Mouse (Mus musculus) forebrain, embryonic 14.5 days (tissue): ENCODE measurements around the gene Gm6309. TPM values are rescaled to one million over a fixed set of nuclear protein-coding genes. Genes with fewer than 3 reads are reported as not detected.

Experiments used
- polyA plus RNA-seq: library from polyadenylated mRNA; unstranded; fragments of >200 nt; fragmentation: Nextera tagmentation; extraction: Ambion mirVana; gene quantifications from 2 replicates; pipeline ENCODE4 v1.2.1, GENCODE M21; 2014

Gene Gm6309
- polyA plus RNA-seq, 1 experiment from 2014 or later, result not detected

Other genes with a start within 250 kb of the Gm6309 start
- not detected in 2 replicates for gene Cyp3a25, start 161.1 kb downstream of the Gm6309 start, polyA plus RNA-seq
- not detected in 2 replicates for gene Cyp3a59, start 91.5 kb downstream of the Gm6309 start, polyA plus RNA-seq
- not detected in 2 replicates for gene Gm5565, start 10.2 kb downstream of the Gm6309 start, polyA plus RNA-seq
- not detected in 2 replicates for gene 1700001J03Rik, start 14.6 kb upstream of the Gm6309 start, polyA plus RNA-seq
- gene Rnf6, start 50.8 kb upstream of the Gm6309 start, polyA plus RNA-seq, result 18.9 and 22.8 TPM in 2 replicates
- 15.9 and 18.9 TPM in 2 replicates for gene Cdk8, start 60.5 kb upstream of the Gm6309 start, polyA plus RNA-seq
- gene Wasf3, start 214.3 kb upstream of the Gm6309 start, polyA plus RNA-seq, result 5.3 and 6.1 TPM in 2 replicates